Mouse (Mus musculus): Measurements from ENCODE around the gene Cdon.

GRCm38 (mm10) chr9:35431396-35431795 is 10.5 kb downstream of the Cdon start:
- TF ChIP-seq POLR2A (IDR thresholded peaks at IDR 0.05; ENCODE audit: borderline replicate concordance, low read depth, low read length) (no peak), CTCF (IDR thresholded peaks at IDR 0.05; ENCODE audit: low read depth, low read length) (no peak)

Data from bone marrow macrophage, adult 2 months (primary cell).